39 mouse cellular contexts compared by ENCODE assay signal in the genomic region with DNA sequence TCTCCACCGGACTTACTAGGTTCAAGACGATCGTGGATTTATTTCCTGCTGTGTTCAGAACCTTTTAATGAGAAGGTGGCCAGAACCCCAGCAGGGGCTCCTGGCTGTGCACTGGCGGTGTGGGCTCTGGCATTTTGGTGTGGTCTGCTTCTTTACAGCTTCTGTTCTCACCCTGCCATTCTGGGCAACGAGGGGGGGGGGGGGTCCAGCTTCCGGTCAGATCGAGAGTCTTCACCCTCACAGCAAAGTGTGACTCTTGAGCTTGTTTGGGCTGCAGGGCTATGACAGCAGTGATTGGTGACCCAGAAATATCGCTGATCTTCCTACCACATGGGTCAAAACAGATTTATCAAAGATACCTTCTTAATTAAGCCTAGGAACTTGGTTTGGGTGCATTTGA. TPM values are rescaled to one million over a fixed set of nuclear protein-coding genes. Genes with fewer than 3 reads are reported as not detected.
"Had no signal": no experiment of that assay in that cellular context is flagged by ENCODE, and none has a peak within 500 bp of the region (broad histone marks: within the 10 kb centered on the region; RNA-seq: fewer than 3 reads in every experiment).

No protein-coding gene starts in this region.

- H3K27me3 ChIP-seq: limb, embryonic 12.5 days; limb, embryonic 13.5 days; limb, embryonic 15.5 days; liver, embryonic 12.5 days; liver, embryonic 13.5 days; liver, embryonic 15.5 days; lung, embryonic 15.5 days; midbrain, embryonic 12.5 days; midbrain, embryonic 13.5 days; midbrain, embryonic 15.5 days; neural tube, embryonic 12.5 days had no signal

- H3K4me1 ChIP-seq: limb, embryonic 12.5 days; limb, embryonic 13.5 days; limb, embryonic 15.5 days; lung, embryonic 15.5 days; midbrain, embryonic 10.5 days; midbrain, embryonic 12.5 days; midbrain, embryonic 13.5 days; midbrain, embryonic 15.5 days; neural tube, embryonic 12.5 days had no signal

- DNase-seq: left cerebral cortex, postnatal 4 days; liver; liver, embryonic 13.5 days; liver, postnatal 0 days; lung, adult 18-20 months; lung, adult 2 months; lung, embryonic 14.5 days; lung, postnatal 10 days; lung, postnatal 14 days; lung, postnatal 36 days; lung, postnatal 4 days; midbrain, embryonic 14.5 days had no signal

- H3K9me3 ChIP-seq: limb, embryonic 10.5 days; limb, embryonic 12.5 days; limb, embryonic 13.5 days; limb, embryonic 15.5 days; liver, embryonic 12.5 days; liver, embryonic 13.5 days; liver, embryonic 15.5 days; lung, embryonic 15.5 days; midbrain, embryonic 10.5 days; midbrain, embryonic 12.5 days; midbrain, embryonic 13.5 days; midbrain, embryonic 15.5 days; neural tube, embryonic 12.5 days had no signal

- H3K4me3 ChIP-seq: limb, embryonic 10.5 days; limb, embryonic 12.5 days; limb, embryonic 13.5 days; limb, embryonic 15.5 days; liver, embryonic 12.5 days; liver, embryonic 13.5 days; liver, embryonic 15.5 days; lung, embryonic 15.5 days; megakaryocyte, embryonic 14.5 days; midbrain, embryonic 10.5 days; midbrain, embryonic 12.5 days; midbrain, embryonic 13.5 days; midbrain, embryonic 15.5 days; myocyte; neural tube, embryonic 12.5 days had no signal

- H3K36me3 ChIP-seq: limb, embryonic 10.5 days; limb, embryonic 12.5 days; limb, embryonic 13.5 days; limb, embryonic 15.5 days; liver, embryonic 12.5 days; liver, embryonic 13.5 days; liver, embryonic 15.5 days; lung, embryonic 15.5 days; midbrain, embryonic 10.5 days; midbrain, embryonic 12.5 days; midbrain, embryonic 13.5 days; midbrain, embryonic 15.5 days; neural tube, embryonic 12.5 days had no signal

- H3K27ac ChIP-seq: limb, embryonic 10.5 days; limb, embryonic 12.5 days; limb, embryonic 13.5 days; limb, embryonic 15.5 days; liver, embryonic 12.5 days; liver, embryonic 13.5 days; liver, embryonic 14.5 days; liver, embryonic 15.5 days; lung, embryonic 15.5 days; macrophage; midbrain, embryonic 10.5 days; midbrain, embryonic 12.5 days; midbrain, embryonic 13.5 days; midbrain, embryonic 15.5 days; neural tube, embryonic 12.5 days had no signal

RNA-seq across cellular contexts. Expression of a gene that starts 8.5 kb away (rescaled TPM):
- total RNA-seq: megakaryocyte progenitor cell, adult 5-6 weeks; megakaryocyte, adult 5-6 weeks; megakaryocyte-erythroid progenitor cell, adult 5-6 weeks; monocyte, adult 5-6 weeks had no signal
- polyA plus RNA-seq: limb, embryonic 10.5 days; limb, embryonic 11.5 days; limb, embryonic 12.5 days; limb, embryonic 13.5 days; limb, embryonic 15.5 days; liver, adult 2 months; liver, embryonic 11.5 days; liver, embryonic 12.5 days; liver, embryonic 13.5 days; liver, embryonic 14.5 days; liver, embryonic 15.5 days; liver, postnatal 0 days; lung, embryonic 14.5 days; lung, embryonic 15.5 days; lung, embryonic 16.5 days; lung, postnatal 0 days; macrophage; midbrain, embryonic 10.5 days; midbrain, embryonic 11.5 days; myocyte; neural tube, embryonic 11.5 days; neural tube, embryonic 12.5 days had no signal
